Mouse (Mus musculus): ENCODE measurements around the gene Nsd2. TPM values are rescaled to one million over a fixed set of nuclear protein-coding genes. Genes with fewer than 3 reads are reported as not detected.
"Not testable (repeated sequence)": the region's sequence is repeated elsewhere in the genome, so short reads cannot be mapped to it uniquely, and the experiment has no call there.

The Nsd2 gene
- polyA plus RNA-seq, 1 experiment from 2014 or later, result 129 TPM

- no peak for ATAC-seq (ENCODE audit: low FRiP score)
- H3K9ac ChIP-seq, result no peak overlapping the region
- H3K4me1 ChIP-seq, result no peaks in the 10 kb centered on the region
- H3K4me2 ChIP-seq, result no peak overlapping the region
- peaks cover 81% of the 10 kb centered on the region for H3K36me3 ChIP-seq (replicated peaks)
- no peak overlapping the region for H3K4me3 ChIP-seq (replicated peaks)
- H3K9me3 ChIP-seq, result no peaks in the 10 kb centered on the region
- 97% methylated on average over 1 of the region's 1 CpGs for WGBS
- no peak overlapping the region for H3K27ac ChIP-seq
- H3K27me3 ChIP-seq, result no peaks in the 10 kb centered on the region
These were observed 54.9 kb downstream of the Nsd2 start for GRCm38 (mm10) chr5:33875472-33875871.

DNA sequence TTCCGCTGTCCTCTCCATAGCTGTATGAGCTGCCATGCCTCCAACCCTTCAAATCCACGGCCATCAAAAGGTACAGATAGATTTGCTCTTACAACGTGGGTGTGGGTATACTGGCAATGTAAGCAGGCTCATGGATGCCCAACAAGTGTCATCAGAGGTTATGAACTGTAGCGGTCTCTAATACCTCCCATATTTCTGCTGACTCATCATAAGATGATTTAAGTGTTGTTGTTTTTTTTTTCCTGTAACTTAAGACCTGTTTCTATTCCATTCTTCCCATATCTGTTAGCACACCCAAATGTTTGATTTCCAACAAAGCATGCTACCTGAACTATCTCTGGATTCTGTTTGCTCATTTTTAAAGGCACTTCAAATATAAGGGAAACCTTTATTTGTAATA, 60.6 kb downstream of the Nsd2 start:
- Histone ChIP-seq H3K9ac (no peak overlapping the region), H3K36me3 (replicated peaks) (peaks cover 89% of the 10 kb centered on the region), H3K27me3 (no peaks in the 10 kb centered on the region), H3K27ac (no peak overlapping the region), H3K9me3 (no peaks in the 10 kb centered on the region), H3K4me3 (replicated peaks) (no peak overlapping the region), H3K4me1 (no peaks in the 10 kb centered on the region), H3K4me2 (no peak overlapping the region)
- 95% methylated on average over 4 of the region's 4 CpGs for WGBS
- ATAC-seq (ENCODE audit: low FRiP score), result no peak

DNA sequence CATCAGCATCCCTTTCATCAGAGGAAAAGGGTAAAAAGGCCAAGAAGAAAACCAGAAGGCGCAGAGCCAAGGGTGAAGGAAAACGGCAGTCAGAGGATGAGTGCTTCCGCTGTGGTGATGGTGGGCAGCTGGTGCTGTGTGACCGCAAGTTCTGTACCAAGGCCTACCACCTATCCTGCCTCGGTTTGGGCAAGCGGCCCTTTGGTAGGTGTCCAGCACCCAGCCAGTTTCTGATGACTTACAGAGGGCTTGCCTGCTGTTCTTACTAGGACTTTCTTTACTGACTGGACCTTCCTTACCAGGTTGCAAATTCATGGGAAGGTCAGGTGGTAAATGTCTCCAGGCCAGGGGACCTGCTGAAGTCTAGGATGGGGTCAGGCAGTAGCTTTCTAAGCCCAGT, 72.9 kb downstream of the Nsd2 start:
- no peaks in the 10 kb centered on the region for H3K4me1 ChIP-seq
- H3K9ac ChIP-seq, result no peak overlapping the region
- no peaks in the 10 kb centered on the region for H3K27me3 ChIP-seq
- H3K4me2 ChIP-seq, result no peak overlapping the region
- H3K27ac ChIP-seq, result no peak overlapping the region
- ATAC-seq (ENCODE audit: low FRiP score), result no peak
- 98% methylated on average over 6 of the region's 6 CpGs for WGBS
- no peak overlapping the region for H3K4me3 ChIP-seq (replicated peaks)
- peaks cover 93% of the 10 kb centered on the region for H3K36me3 ChIP-seq (replicated peaks)
- H3K9me3 ChIP-seq, result no peaks in the 10 kb centered on the region

DNA sequence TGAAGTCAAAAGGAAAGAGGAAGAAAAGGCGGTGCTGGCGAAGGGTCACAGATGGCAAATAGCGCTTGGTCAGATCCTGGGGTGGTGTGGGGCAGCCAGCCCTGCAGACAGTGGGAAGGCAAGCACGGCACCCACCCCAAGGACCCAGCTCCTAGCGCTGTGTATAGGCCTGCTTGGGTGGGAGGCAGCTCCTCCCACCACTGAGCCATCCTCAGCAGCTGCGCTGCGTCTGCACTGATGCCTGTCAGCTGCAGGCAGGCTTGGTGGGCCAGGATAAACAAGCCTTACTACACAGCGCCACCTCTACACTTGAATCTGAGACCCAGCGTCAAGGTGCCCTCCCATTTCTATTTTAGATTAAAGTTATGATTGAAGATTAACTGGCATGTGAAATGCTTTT, 74.6 kb downstream of the Nsd2 start:
- H3K4me1 ChIP-seq, result no peaks in the 10 kb centered on the region
- ATAC-seq (ENCODE audit: low FRiP score), result peak; percentile 49; the same call in 1 of the 2 replicates
- no peaks in the 10 kb centered on the region for H3K9me3 ChIP-seq
- no peak overlapping the region for H3K4me2 ChIP-seq
- H3K27ac ChIP-seq, result no peak overlapping the region; the same call in 1 of the 2 replicates
- H3K36me3 ChIP-seq (replicated peaks), result peaks cover 95% of the 10 kb centered on the region
- no peaks in the 10 kb centered on the region for H3K27me3 ChIP-seq
- no peak overlapping the region for H3K9ac ChIP-seq
- WGBS, result 89% methylated on average over 9 of the region's 9 CpGs
- no peak overlapping the region for H3K4me3 ChIP-seq (replicated peaks)

DNA sequence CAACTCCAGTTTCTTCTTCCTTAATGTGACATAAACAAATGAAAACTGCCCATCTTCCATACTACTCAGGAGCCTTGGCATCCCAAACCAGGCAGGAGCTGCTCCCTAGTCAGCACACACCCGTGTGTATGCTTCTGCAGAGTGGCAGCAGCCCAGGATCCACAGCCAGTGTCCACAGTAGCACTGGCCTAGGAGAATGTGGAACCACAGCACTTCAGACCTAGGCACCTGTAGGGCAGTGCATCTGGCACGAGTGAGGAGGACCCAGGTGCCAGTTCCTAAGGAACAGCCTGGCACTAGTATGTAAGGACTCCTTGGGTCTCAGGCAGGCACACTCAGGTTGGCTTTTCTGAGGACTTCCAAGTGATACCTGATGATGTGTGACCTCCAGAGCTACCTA, 76.6 kb downstream of the Nsd2 start:
- no peaks in the 10 kb centered on the region for H3K9me3 ChIP-seq
- no peak overlapping the region for H3K4me3 ChIP-seq (replicated peaks)
- H3K27ac ChIP-seq, result no peak overlapping the region
- no peaks in the 10 kb centered on the region for H3K4me1 ChIP-seq
- no peaks in the 10 kb centered on the region for H3K27me3 ChIP-seq
- H3K4me2 ChIP-seq, result no peak overlapping the region
- peaks cover 95% of the 10 kb centered on the region for H3K36me3 ChIP-seq (replicated peaks)
- WGBS, result 82% methylated on average over 2 of the region's 2 CpGs
- H3K9ac ChIP-seq, result no peak overlapping the region
- ATAC-seq (ENCODE audit: low FRiP score), result no peak

DNA sequence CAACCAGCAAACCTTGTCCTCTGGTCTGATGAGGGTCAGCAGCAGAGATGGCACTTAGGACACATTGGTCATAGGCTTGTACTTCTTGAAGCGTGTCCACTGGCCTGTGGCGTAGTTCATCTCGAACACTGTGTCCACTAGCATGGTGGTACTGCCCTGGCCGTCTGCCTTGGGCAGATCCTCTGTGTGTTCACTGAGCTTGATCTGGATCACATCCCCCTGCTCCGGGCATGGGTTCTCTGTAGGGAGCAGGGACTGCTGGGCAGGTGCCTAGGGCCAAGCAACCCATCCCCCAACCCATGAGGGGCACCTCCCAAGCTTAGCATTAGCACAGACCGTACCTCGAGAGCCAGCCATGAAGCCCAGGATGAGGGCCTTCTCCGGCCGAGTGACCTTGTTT, 78.1 kb downstream of the Nsd2 start:
- Histone ChIP-seq H3K9ac (no peak overlapping the region), H3K4me3 (replicated peaks) (no peak overlapping the region), H3K4me2 (no peak overlapping the region), H3K9me3 (no peaks in the 10 kb centered on the region), H3K36me3 (replicated peaks) (peaks cover 89% of the 10 kb centered on the region), H3K27ac (no peak overlapping the region), H3K4me1 (no peaks in the 10 kb centered on the region), H3K27me3 (no peaks in the 10 kb centered on the region)
- 91% methylated on average over 9 of the region's 9 CpGs for WGBS
- no peak for ATAC-seq (ENCODE audit: low FRiP score)

GRCm38 (mm10) chr5:33899245-33899644, 78.7 kb downstream of the Nsd2 start:
- Histone ChIP-seq H3K9ac (no peak overlapping the region), H3K4me3 (replicated peaks) (no peak overlapping the region), H3K4me1 (no peaks in the 10 kb centered on the region), H3K27ac (no peak overlapping the region), H3K36me3 (replicated peaks) (peaks cover 86% of the 10 kb centered on the region), H3K27me3 (no peaks in the 10 kb centered on the region), H3K9me3 (no peaks in the 10 kb centered on the region), H3K4me2 (no peak overlapping the region)
- ATAC-seq (ENCODE audit: low FRiP score), result no peak
- 91% methylated on average over 3 of the region's 3 CpGs for WGBS

DNA sequence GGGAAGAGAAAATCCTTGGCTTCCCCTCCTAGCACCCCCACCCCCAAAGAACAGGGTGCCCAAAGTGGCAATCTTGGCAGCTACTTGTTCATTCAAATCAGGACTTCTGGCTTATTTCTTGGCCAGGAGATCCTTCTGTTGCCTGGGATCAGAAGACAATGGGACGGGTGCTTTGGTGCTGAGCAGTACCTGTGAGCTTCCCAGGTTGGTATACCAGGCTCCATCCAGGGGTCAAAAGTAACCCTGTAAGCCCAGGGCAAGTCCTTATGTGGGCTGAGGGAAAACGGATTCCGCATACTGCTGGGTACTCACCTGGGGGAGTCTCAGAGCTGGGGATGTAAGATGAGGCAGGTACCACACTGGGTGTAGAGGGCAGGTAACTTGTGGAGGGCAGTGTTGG, 79.6 kb downstream of the Nsd2 start:
- Histone ChIP-seq H3K4me1 (no peaks in the 10 kb centered on the region), H3K4me3 (replicated peaks) (no peak overlapping the region), H3K9me3 (no peaks in the 10 kb centered on the region), H3K27me3 (no peaks in the 10 kb centered on the region), H3K36me3 (replicated peaks) (peaks cover 77% of the 10 kb centered on the region), H3K4me2 (no peak overlapping the region), H3K27ac (no peak overlapping the region), H3K9ac (no peak overlapping the region)
- ATAC-seq (ENCODE audit: low FRiP score), result no peak
- 84% methylated on average over 3 of the region's 3 CpGs for WGBS

DNA sequence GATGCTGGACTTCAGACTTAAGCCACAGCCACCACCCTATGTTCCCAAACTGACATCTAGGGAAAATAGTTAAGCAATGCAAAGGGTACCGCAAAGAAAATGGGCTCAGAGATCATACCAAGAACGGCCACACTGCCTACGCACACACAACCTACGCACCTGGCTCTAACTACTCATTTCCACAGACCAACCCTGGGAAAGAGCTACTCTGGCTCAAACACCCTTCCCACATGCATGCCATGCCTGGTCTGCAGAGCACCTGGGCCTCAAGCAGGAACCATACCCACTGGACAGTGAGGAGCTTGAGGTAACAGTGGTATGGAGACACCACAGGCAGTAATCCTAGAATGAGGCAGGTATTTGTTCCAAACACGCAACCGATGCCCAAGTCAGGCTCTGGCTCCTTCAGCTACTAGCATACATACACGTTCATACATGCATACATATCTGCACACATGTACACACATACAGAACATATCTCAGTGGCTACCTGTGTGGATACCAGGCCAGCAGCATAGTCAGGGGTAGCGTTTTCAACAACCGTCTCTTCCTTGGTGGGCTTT, 80.3 kb downstream of the Nsd2 start:
- ATAC-seq (ENCODE audit: low FRiP score), result no peak
- Histone ChIP-seq H3K27ac (no peak overlapping the region), H3K27me3 (no peaks in the 10 kb centered on the region), H3K4me3 (replicated peaks) (no peak overlapping the region), H3K9me3 (no peaks in the 10 kb centered on the region), H3K4me2 (no peak overlapping the region), H3K9ac (no peak overlapping the region), H3K36me3 (replicated peaks) (peaks cover 71% of the 10 kb centered on the region), H3K4me1 (no peaks in the 10 kb centered on the region)
- 96% methylated on average over 9 of the region's 9 CpGs for WGBS

DNA sequence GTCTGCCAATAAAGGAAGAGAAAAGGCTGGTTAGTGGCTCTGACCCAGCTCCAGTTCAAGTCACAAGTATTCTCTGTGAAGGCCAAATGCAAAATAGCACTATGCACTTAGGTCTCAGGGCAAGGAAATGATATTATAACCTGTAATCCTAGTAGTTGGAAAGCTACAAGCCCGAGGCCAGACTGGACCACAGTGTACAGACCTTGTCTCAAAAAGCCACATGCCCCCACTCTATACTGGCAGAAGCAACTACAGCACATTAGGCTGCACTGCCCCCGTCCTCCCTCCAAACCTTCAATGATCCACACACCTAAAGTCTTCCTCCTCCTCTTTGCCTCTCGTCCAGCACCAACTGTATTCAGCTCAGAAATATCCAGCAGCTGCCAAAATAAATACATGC, 80.8 kb downstream of the Nsd2 start:
- H3K27me3 ChIP-seq, result no peaks in the 10 kb centered on the region
- peak overlapping the region; percentile 0; the same call in 1 of the 2 replicates for H3K27ac ChIP-seq
- ATAC-seq (ENCODE audit: low FRiP score), result no peak
- no peaks in the 10 kb centered on the region for H3K4me1 ChIP-seq
- peaks cover 66% of the 10 kb centered on the region for H3K36me3 ChIP-seq (replicated peaks)
- no peak overlapping the region for H3K4me3 ChIP-seq (replicated peaks)
- H3K4me2 ChIP-seq, result no peak overlapping the region
- H3K9ac ChIP-seq, result no peak overlapping the region
- no peaks in the 10 kb centered on the region for H3K9me3 ChIP-seq
- WGBS, result 87% methylated on average over 3 of the region's 3 CpGs

DNA sequence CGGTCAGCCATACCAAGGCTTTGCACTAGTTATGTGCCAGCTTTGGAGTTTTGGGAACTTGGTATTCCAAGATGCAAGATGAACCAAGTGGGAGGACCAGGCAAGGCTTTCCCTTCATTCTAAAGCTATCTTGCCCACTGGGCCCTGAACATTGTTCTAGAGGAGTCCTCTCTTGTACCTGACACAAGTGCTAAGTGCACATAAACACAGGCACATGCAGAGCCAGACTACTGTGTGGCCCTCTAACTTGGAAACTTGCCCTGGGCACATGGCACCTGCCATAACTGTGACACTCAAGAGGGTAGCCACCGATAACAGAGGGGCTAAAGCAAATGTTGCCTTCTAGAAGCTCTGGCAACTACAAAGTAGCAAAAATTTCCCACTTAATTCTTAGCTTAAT, 82.2 kb downstream of the Nsd2 start:
- no peaks in the 10 kb centered on the region for H3K9me3 ChIP-seq
- no peak overlapping the region for H3K27ac ChIP-seq
- no peak overlapping the region for H3K4me2 ChIP-seq
- peaks cover 56% of the 10 kb centered on the region for H3K36me3 ChIP-seq (replicated peaks)
- no peak overlapping the region for H3K4me3 ChIP-seq (replicated peaks)
- H3K4me1 ChIP-seq, result no peaks in the 10 kb centered on the region
- no peaks in the 10 kb centered on the region for H3K27me3 ChIP-seq
- WGBS, result 92% methylated on average over 2 of the region's 2 CpGs
- H3K9ac ChIP-seq, result no peak overlapping the region
- no peak for ATAC-seq (ENCODE audit: low FRiP score)

GRCm38 (mm10) chr5:33903176-33903575, 82.7 kb downstream of the Nsd2 start:
- H3K27me3 ChIP-seq, result no peaks in the 10 kb centered on the region
- peak overlapping the region; percentile 31; the same call in 1 of the 2 replicates for H3K27ac ChIP-seq
- no peaks in the 10 kb centered on the region for H3K9me3 ChIP-seq
- no peak overlapping the region for H3K4me2 ChIP-seq
- peaks cover 51% of the 10 kb centered on the region for H3K36me3 ChIP-seq (replicated peaks)
- no peaks in the 10 kb centered on the region for H3K4me1 ChIP-seq
- ATAC-seq (ENCODE audit: low FRiP score), result no peak
- no peak overlapping the region for H3K4me3 ChIP-seq (replicated peaks)
- 93% methylated on average over 9 of the region's 9 CpGs for WGBS
- H3K9ac ChIP-seq, result no peak overlapping the region

GRCm38 (mm10) chr5:33915031-33915430, 94.5 kb downstream of the Nsd2 start:
- not testable (repeated sequence) for H3K4me3 ChIP-seq (replicated peaks); H3K9me3 ChIP-seq; H3K4me1 ChIP-seq; ATAC-seq (ENCODE audit: low FRiP score); H3K4me2 ChIP-seq; H3K9ac ChIP-seq; H3K27ac ChIP-seq; H3K27me3 ChIP-seq
- peaks cover 47% of the 10 kb centered on the region for H3K36me3 ChIP-seq (replicated peaks)
